Mouse (Mus musculus): ENCODE data around the gene Slc34a1. TPM values are rescaled to one million over a fixed set of nuclear protein-coding genes. Genes with fewer than 3 reads are reported as not detected.

Gene Slc34a1
- polyA plus RNA-seq, 1 experiment from 2014 or later = not detected

DNA sequence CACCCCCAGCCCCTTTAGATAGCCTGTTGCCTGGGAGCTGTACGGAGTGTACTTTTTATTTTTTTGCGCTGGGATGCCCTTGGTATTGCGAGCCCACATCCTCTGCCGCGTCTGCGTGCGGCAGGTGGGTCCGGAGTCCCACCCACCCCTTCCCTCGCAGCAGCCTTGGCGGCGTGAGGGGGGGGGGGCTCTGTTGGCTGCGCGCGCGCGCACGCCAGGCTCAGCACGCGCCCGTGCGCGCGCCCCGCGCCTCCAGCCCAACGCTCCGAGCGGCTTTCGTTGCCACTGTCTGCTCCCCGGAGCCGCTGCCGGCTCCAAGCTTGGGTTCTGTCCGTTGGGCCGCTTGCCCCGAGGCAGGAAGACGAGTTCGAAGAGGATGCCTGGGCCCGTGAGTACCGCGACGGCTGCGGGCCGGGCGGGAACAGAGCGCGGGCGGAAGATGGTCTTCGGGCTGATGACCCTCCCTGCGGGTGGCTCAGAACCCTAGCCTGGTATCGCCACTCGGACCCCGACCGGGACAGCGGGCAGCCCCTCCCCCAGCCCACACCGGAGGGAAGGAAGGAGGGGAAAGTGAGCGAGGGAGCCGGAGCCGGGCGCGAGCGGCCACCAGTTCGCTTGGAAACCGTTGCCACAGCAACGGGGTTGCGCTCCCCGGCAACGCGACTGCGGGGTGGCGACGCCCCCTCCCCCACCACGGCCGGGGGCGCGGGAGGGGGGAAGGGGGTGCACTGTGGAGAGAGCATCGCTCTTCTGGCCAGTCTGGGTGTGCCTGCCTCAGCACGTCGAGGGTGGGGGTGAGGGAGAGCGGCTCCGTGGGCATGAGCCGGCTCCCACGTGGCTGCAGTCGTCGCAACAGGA is 66.3 kb downstream of the Slc34a1 start, which contains the start of gene Prr7:
TSS of gene Prr7 (plus strand) at position 241 of the 858 bp plus-strand sequence.
- H3K27ac ChIP-seq = no peak within 1 kb of the TSS
- peak within 1 kb of the TSS; percentile 59 for H3K9ac ChIP-seq
- H3K36me3 ChIP-seq = peaks cover 18% of the 10 kb centered on the region
- WGBS = under 1% methylated on average over 70 of the region's 84 CpGs
- peaks cover 59% of the 10 kb centered on the region for H3K27me3 ChIP-seq
- H3K4me1 ChIP-seq (replicated peaks) = peaks cover 14% of the 10 kb centered on the region
- no peaks in the 10 kb centered on the region for H3K9me3 ChIP-seq (replicated peaks)
- peak within 1 kb of the TSS; percentile 93 for H3K4me2 ChIP-seq
- peak; percentile 45 for ATAC-seq (replicated peaks; ENCODE audit: insufficient number of reproducible peaks, insufficient read depth, low FRiP score, low read depth)
- H3K4me3 ChIP-seq = peak within 1 kb of the TSS; percentile 59

DNA sequence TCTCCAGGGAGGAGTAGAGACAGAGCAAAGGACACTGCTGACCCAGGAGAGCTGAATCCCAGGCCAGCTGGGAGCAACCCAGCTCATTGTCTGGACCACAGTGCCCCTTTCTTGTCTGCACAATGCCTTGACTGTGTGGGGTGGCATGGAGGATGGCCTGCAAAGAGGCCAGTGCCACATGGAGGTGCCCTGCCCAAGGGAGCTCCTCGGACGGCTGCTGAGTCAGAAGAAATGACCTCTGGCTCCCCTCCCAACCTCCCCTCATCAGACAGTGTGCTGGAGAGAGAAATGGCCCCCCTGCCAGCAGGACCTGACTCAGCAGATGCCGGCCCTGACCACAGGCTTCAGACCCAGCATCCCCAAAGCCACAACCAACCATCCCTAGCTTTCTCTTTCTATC is 67.2 kb downstream of the Slc34a1 start:
- Histone ChIP-seq H3K4me2 (no peak overlapping the region), H3K9ac (no peak overlapping the region), H3K4me3 (no peak overlapping the region), H3K9me3 (replicated peaks) (no peaks in the 10 kb centered on the region), H3K36me3 (peaks cover 9% of the 10 kb centered on the region; the same call in 1 of the 2 replicates), H3K4me1 (replicated peaks) (peaks cover 14% of the 10 kb centered on the region), H3K27me3 (peaks cover 69% of the 10 kb centered on the region), H3K27ac (no peak overlapping the region)
- 29% methylated on average over 3 of the region's 3 CpGs for WGBS
- no peak for ATAC-seq (replicated peaks; ENCODE audit: insufficient number of reproducible peaks, insufficient read depth, low FRiP score, low read depth)

Small RNAs within 50 kb of the gene (microRNA-seq; reads per million reads assigned to microRNA genes)
- gene Mir6943 = not detected

Other genes with a start within 250 kb of the Slc34a1 start
- 0.72 and 2.0 TPM in 2 replicates for gene Fgfr4, start 245.5 kb upstream of the Slc34a1 start, polyA plus RNA-seq (2015; fragmentation: Nextera tagmentation; extraction: Ambion mirVana)
- gene Nsd1, start 188.4 kb upstream of the Slc34a1 start, polyA plus RNA-seq (2015; fragmentation: Nextera tagmentation; extraction: Ambion mirVana) = 41.5 and 42.5 TPM in 2 replicates
- 285 and 333 TPM in 2 replicates for gene Prelid1, start 77.7 kb upstream of the Slc34a1 start, polyA plus RNA-seq (2015; fragmentation: Nextera tagmentation; extraction: Ambion mirVana)
- 63.9 and 74.2 TPM in 2 replicates for gene Rab24, start 76.2 kb upstream of the Slc34a1 start, polyA plus RNA-seq (2015; fragmentation: Nextera tagmentation; extraction: Ambion mirVana)
- 21.8 and 28.7 TPM in 2 replicates for gene Mxd3, start 68.4 kb upstream of the Slc34a1 start, polyA plus RNA-seq (2015; fragmentation: Nextera tagmentation; extraction: Ambion mirVana)
- gene Lman2, start 35.4 kb upstream of the Slc34a1 start, polyA plus RNA-seq (2015; fragmentation: Nextera tagmentation; extraction: Ambion mirVana) = 71.6 and 88.3 TPM in 2 replicates
- 0.42 and 1.9 TPM in 2 replicates for gene Rgs14, start 28.5 kb upstream of the Slc34a1 start, polyA plus RNA-seq (2015; fragmentation: Nextera tagmentation; extraction: Ambion mirVana)
- gene Pfn3, start 17.0 kb downstream of the Slc34a1 start, polyA plus RNA-seq (2015; fragmentation: Nextera tagmentation; extraction: Ambion mirVana) = not detected in 2 replicates
- gene F12, start 28.6 kb downstream of the Slc34a1 start, polyA plus RNA-seq (2015; fragmentation: Nextera tagmentation; extraction: Ambion mirVana) = 0.10 and 1.2 TPM in 2 replicates
- 15.5 and 24.7 TPM in 2 replicates for gene Grk6, start 46.9 kb downstream of the Slc34a1 start, polyA plus RNA-seq (2015; fragmentation: Nextera tagmentation; extraction: Ambion mirVana)
- 0.18 and 0.30 TPM in 2 replicates for gene Prr7, start 66.1 kb downstream of the Slc34a1 start, polyA plus RNA-seq (2015; fragmentation: Nextera tagmentation; extraction: Ambion mirVana)
- 60.1 and 77.2 TPM in 2 replicates for gene Dbn1, start 89.9 kb downstream of the Slc34a1 start, polyA plus RNA-seq (2015; fragmentation: Nextera tagmentation; extraction: Ambion mirVana)
- gene Pdlim7, start 115.5 kb downstream of the Slc34a1 start, polyA plus RNA-seq (2015; fragmentation: Nextera tagmentation; extraction: Ambion mirVana) = 221 and 251 TPM in 2 replicates
- gene Dok3, start 131.1 kb downstream of the Slc34a1 start, polyA plus RNA-seq (2015; fragmentation: Nextera tagmentation; extraction: Ambion mirVana) = 1.3 and 3.0 TPM in 2 replicates
- gene Ddx41, start 138.5 kb downstream of the Slc34a1 start, polyA plus RNA-seq (2015; fragmentation: Nextera tagmentation; extraction: Ambion mirVana) = 23.6 and 34.7 TPM in 2 replicates
- 17.1 and 22.6 TPM in 2 replicates for gene Fam193b, start 172.9 kb downstream of the Slc34a1 start, polyA plus RNA-seq (2015; fragmentation: Nextera tagmentation; extraction: Ambion mirVana)
- gene Tmed9, start 175.5 kb downstream of the Slc34a1 start, polyA plus RNA-seq (2015; fragmentation: Nextera tagmentation; extraction: Ambion mirVana) = 103 TPM in 2 replicates
- gene B4galt7, start 201.7 kb downstream of the Slc34a1 start, polyA plus RNA-seq (2015; fragmentation: Nextera tagmentation; extraction: Ambion mirVana) = 16.5 and 23.4 TPM in 2 replicates
- gene Caml, start 224.8 kb downstream of the Slc34a1 start, polyA plus RNA-seq (2015; fragmentation: Nextera tagmentation; extraction: Ambion mirVana) = 37.9 and 38.2 TPM in 2 replicates
- gene Ddx46, start 236.8 kb downstream of the Slc34a1 start, polyA plus RNA-seq (2015; fragmentation: Nextera tagmentation; extraction: Ambion mirVana) = 16.7 and 20.4 TPM in 2 replicates

Measured in heart, embryonic 15.5 days (tissue).